Mouse (Mus musculus): ENCODE measurements around the gene Shank1.
A peak's percentile ranks its signal among the peaks of the same experiment; 100 is the strongest.

Gene Shank1

GRCm38 (mm10) chr7:44304775-44305641 is 5.0 kb upstream of the Shank1 start:
- DNase-seq (ENCODE audit: low spot score) = peak; percentile 83

GRCm38 (mm10) chr7:44305686-44306085 is 4.4 kb upstream of the Shank1 start:
- no peak for DNase-seq (ENCODE audit: low spot score)

GRCm38 (mm10) chr7:44306516-44307240 is 3.4 kb upstream of the Shank1 start, which contains the start of gene Clec11a:
TSS of gene Clec11a (minus strand) at chr7:44306902.
- DNase-seq (ENCODE audit: low spot score) = no peak

- no peak for DNase-seq (ENCODE audit: low spot score)
Measured at GRCm38 (mm10) chr7:44307261-44308020, 2.6 kb upstream of the Shank1 start.

GRCm38 (mm10) chr7:44310285-44310877 is 328 bp downstream of the Shank1 start:
- DNase-seq (ENCODE audit: low spot score) = no peak

GRCm38 (mm10) chr7:44310878-44311712 is 1.0 kb downstream of the Shank1 start:
- no peak for DNase-seq (ENCODE audit: low spot score)

- DNase-seq (ENCODE audit: low spot score) = no peak
Measured at GRCm38 (mm10) chr7:44311713-44312304, 1.8 kb downstream of the Shank1 start.

- DNase-seq (ENCODE audit: low spot score) = no peak
Measured at GRCm38 (mm10) chr7:44312484-44312883, 2.4 kb downstream of the Shank1 start.

GRCm38 (mm10) chr7:44317913-44318312 is 7.9 kb downstream of the Shank1 start:
- DNase-seq (ENCODE audit: low spot score) = no peak

- no peak for DNase-seq (ENCODE audit: low spot score)
Measured at GRCm38 (mm10) chr7:44320886-44321285, 10.8 kb downstream of the Shank1 start.

GRCm38 (mm10) chr7:44322290-44322689 is 12.2 kb downstream of the Shank1 start:
- no peak for DNase-seq (ENCODE audit: low spot score)

GRCm38 (mm10) chr7:44326614-44327013 is 16.6 kb downstream of the Shank1 start:
- no peak for DNase-seq (ENCODE audit: low spot score)

GRCm38 (mm10) chr7:44332336-44332735 is 22.3 kb downstream of the Shank1 start:
- DNase-seq (ENCODE audit: low spot score) = no peak

- DNase-seq (ENCODE audit: low spot score) = no peak
Measured at GRCm38 (mm10) chr7:44334139-44334538, 24.1 kb downstream of the Shank1 start.

GRCm38 (mm10) chr7:44335031-44335878 is 25.2 kb downstream of the Shank1 start:
- DNase-seq (ENCODE audit: low spot score) = no peak

GRCm38 (mm10) chr7:44336046-44337021 is 26.3 kb downstream of the Shank1 start:
- DNase-seq (ENCODE audit: low spot score) = no peak

GRCm38 (mm10) chr7:44337121-44337849 is 27.2 kb downstream of the Shank1 start:
- no peak for DNase-seq (ENCODE audit: low spot score)

- no peak for DNase-seq (ENCODE audit: low spot score)
Measured at GRCm38 (mm10) chr7:44340226-44340625, 30.2 kb downstream of the Shank1 start.
